Mouse (Mus musculus) neural tube, embryonic 13.5 days (tissue): ENCODE results near the gene P2ry14. TPM values are rescaled to one million over a fixed set of nuclear protein-coding genes. Genes with fewer than 3 reads are reported as not detected.

ENCODE experiments used
- ATAC-seq: fragments of 200-750 bp; cut with Nextera tagmentation; 2 replicates; pipeline ENCODE4 v1.8.0; 2017; ENCODE audit warnings: low read depth, mild to moderate bottlenecking, moderate TSS enrichment, moderate library complexity
- H3K27ac ChIP-seq: fragments of 300-500 bp; sonication (generic); replicated peaks from 2 replicates; pipeline ENCODE4 v1.5.1; 2015; ENCODE audit warnings: moderate library complexity, mild to moderate bottlenecking, inconsistent platforms
- H3K27me3 ChIP-seq: fragments of 300-500 bp; sonication (generic); 2 replicates; pipeline ENCODE4 v1.6.1; 2015; ENCODE audit warnings: mild to moderate bottlenecking, inconsistent platforms
- H3K36me3 ChIP-seq: fragments of 300-500 bp; sonication (generic); 2 replicates; pipeline ENCODE4 v1.6.1; 2015; ENCODE audit warnings: mild to moderate bottlenecking, inconsistent platforms
- H3K4me1 ChIP-seq: fragments of 300-500 bp; sonication (generic); replicated peaks from 2 replicates; pipeline ENCODE4 v1.6.1; 2015; ENCODE audit warnings: inconsistent platforms
- H3K4me2 ChIP-seq: fragments of 300-500 bp; sonication (generic); 2 replicates; pipeline ENCODE4 v1.6.1; 2015; ENCODE audit warnings: inconsistent platforms, mild to moderate bottlenecking, moderate library complexity
- H3K4me3 ChIP-seq: fragments of 300-500 bp; sonication (generic); 2 replicates; pipeline ENCODE4 v1.5.1; 2015; ENCODE audit warnings: mild to moderate bottlenecking, inconsistent platforms
- H3K9ac ChIP-seq: fragments of 300-500 bp; sonication (generic); 2 replicates; pipeline ENCODE4 v1.6.1; 2015; ENCODE audit warnings: moderate library complexity, mild to moderate bottlenecking, inconsistent platforms
- H3K9me3 ChIP-seq: fragments of 300-500 bp; sonication (generic); 2 replicates; pipeline ENCODE4 v1.6.1; 2016; ENCODE audit warnings: inconsistent platforms
- WGBS: fragments of 180-500 bp; shearing (Covaris S2); methylation state at CpG from one replicate; pipeline ENCODE4 v1.1.7; 2015; 5-methylcytosine and 5-hydroxymethylcytosine counted together
- polyA plus RNA-seq: library from polyadenylated mRNA; unstranded; fragments of >200 nt; fragmentation: Nextera tagmentation; extraction: Ambion mirVana; gene quantifications from 2 replicates; pipeline ENCODE4 v1.2.1, GENCODE M21; 2015

The P2ry14 gene
- polyA plus RNA-seq: 3.6 and 3.9 TPM in 2 replicates

DNA sequence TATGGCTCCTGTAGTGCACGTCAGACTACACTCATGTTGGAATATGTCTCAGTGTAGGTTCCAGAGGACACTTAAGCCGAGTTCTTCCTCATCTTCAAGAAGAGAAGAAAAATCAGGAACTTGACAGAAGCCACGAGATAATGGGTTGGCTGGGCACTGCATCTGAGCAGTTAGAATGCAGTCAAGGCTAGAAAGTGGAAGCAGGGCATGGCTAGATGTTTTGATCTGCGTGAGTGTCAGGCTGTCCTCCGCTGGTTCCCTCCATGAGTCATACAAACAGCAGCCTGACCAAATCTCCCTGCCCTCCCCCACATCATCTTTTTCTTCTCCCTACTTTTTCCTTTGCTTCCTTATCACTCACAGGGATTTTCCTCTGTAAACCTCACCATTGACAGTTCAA lies at the start of gene P2ry14:
Gene P2ry14, minus strand, starts transcription at position 195 of the 400 bp plus-strand sequence.
- ATAC-seq: no peak
- H3K4me2 ChIP-seq: no peak within 1 kb of the TSS
- no peaks in the 10 kb centered on the region for H3K27me3 ChIP-seq
- H3K9me3 ChIP-seq: no peaks in the 10 kb centered on the region
- H3K9ac ChIP-seq: no peak within 1 kb of the TSS
- no peak within 1 kb of the TSS for H3K27ac ChIP-seq
- no peaks in the 10 kb centered on the region for H3K4me1 ChIP-seq
- H3K36me3 ChIP-seq: no peaks in the 10 kb centered on the region
- no peak within 1 kb of the TSS for H3K4me3 ChIP-seq
- 93% methylated on average over 5 of the region's 5 CpGs for WGBS

GRCm38 (mm10) chr3:59197329-59197948 lies 44.0 kb upstream of the P2ry14 start:
- Histone ChIP-seq H3K27me3 (no peaks in the 10 kb centered on the region), H3K4me1 (no peaks in the 10 kb centered on the region), H3K9me3 (no peaks in the 10 kb centered on the region), H3K36me3 (no peaks in the 10 kb centered on the region), H3K4me3 (no peak overlapping the region), H3K9ac (no peak overlapping the region), H3K27ac (no peak overlapping the region), H3K4me2 (no peak overlapping the region)
- WGBS: 87% methylated on average over 4 of the region's 4 CpGs
- no peak for ATAC-seq

GRCm38 (mm10) chr3:59194938-59195337 lies 41.5 kb upstream of the P2ry14 start, which contains the start of gene Gpr87:
TSS of gene Gpr87 (minus strand) at chr3:59195104.
- H3K27ac ChIP-seq: no peak within 1 kb of the TSS
- no peak within 1 kb of the TSS for H3K4me3 ChIP-seq
- H3K9me3 ChIP-seq: no peaks in the 10 kb centered on the region
- no peak within 1 kb of the TSS for H3K4me2 ChIP-seq
- no peaks in the 10 kb centered on the region for H3K27me3 ChIP-seq
- H3K36me3 ChIP-seq: no peaks in the 10 kb centered on the region
- H3K9ac ChIP-seq: no peak within 1 kb of the TSS
- no peak for ATAC-seq
- WGBS: 86% methylated on average over 7 of the region's 7 CpGs
- H3K4me1 ChIP-seq: no peaks in the 10 kb centered on the region

DNA sequence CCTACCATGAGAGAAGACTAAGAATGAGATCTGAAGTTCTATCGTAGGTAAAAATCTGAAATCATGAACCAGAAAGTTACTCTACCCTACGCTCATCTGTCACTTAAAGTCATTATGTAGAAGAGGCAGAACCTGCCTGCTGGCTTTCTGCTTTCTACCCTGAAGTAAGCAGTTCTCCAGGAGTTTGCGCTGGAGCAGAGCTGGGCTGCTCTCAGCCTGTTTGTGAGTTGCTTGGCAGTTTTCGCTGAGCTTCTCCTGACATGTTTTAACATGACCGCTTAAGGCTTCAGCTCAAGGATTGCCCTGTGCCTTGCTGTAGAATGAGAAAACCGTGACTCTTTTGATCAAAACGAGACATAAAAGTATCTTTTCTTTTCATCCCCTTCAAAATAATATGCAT lies 40.7 kb upstream of the P2ry14 start:
- Histone ChIP-seq H3K9me3 (no peaks in the 10 kb centered on the region), H3K27ac (no peak overlapping the region), H3K36me3 (no peaks in the 10 kb centered on the region), H3K4me2 (no peak overlapping the region), H3K4me1 (no peaks in the 10 kb centered on the region), H3K27me3 (no peaks in the 10 kb centered on the region), H3K4me3 (no peak overlapping the region), H3K9ac (no peak overlapping the region)
- WGBS: 91% methylated on average over 7 of the region's 7 CpGs
- no peak for ATAC-seq

DNA sequence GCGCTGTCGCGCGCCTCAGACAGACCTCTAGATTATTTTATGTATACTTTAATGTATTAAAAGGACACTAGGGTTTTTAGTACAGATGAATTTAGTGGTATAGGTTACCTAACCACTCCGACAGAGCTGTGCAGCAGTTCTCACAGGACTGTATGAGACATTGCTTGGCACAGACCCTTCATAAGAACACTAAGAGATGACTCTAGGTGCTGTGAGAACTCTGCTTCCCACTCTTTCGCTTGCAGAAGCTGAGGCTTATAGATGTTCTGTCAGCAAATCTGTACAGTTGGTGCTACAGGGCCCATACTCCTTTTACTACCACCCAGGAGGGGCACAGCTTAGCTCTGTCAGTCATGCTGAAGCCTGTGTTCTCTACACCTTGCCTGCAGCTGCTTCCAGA lies 38.3 kb upstream of the P2ry14 start:
- no peak for ATAC-seq

GRCm38 (mm10) chr3:59187336-59187735 lies 33.9 kb upstream of the P2ry14 start:
- Histone ChIP-seq H3K4me1 (no peaks in the 10 kb centered on the region), H3K4me2 (no peak overlapping the region), H3K4me3 (no peak overlapping the region), H3K9me3 (no peaks in the 10 kb centered on the region), H3K36me3 (no peaks in the 10 kb centered on the region), H3K27me3 (no peaks in the 10 kb centered on the region), H3K9ac (no peak overlapping the region), H3K27ac (no peak overlapping the region)
- WGBS: 84% methylated on average over 4 of the region's 4 CpGs
- no peak for ATAC-seq

More for the DNA sequence above, 38.3 kb upstream of the P2ry14 start:
- no peaks in the 10 kb centered on the region for H3K4me1 ChIP-seq
- H3K9ac ChIP-seq: no peak overlapping the region
- H3K4me2 ChIP-seq: no peak overlapping the region
- 98% methylated on average over 6 of the region's 6 CpGs for WGBS
- no peaks in the 10 kb centered on the region for H3K27me3 ChIP-seq
- no peak overlapping the region for H3K27ac ChIP-seq
- no peak overlapping the region for H3K4me3 ChIP-seq
- H3K36me3 ChIP-seq: no peaks in the 10 kb centered on the region
- no peaks in the 10 kb centered on the region for H3K9me3 ChIP-seq

GRCm38 (mm10) chr3:59185662-59186061 lies 32.2 kb upstream of the P2ry14 start:
- no peaks in the 10 kb centered on the region for H3K4me1 ChIP-seq

GRCm38 (mm10) chr3:59182129-59182528 lies 28.7 kb upstream of the P2ry14 start:
- no peak overlapping the region for H3K27ac ChIP-seq
- H3K9ac ChIP-seq: no peak overlapping the region
- H3K4me2 ChIP-seq: no peak overlapping the region
- no peaks in the 10 kb centered on the region for H3K4me1 ChIP-seq
- no peaks in the 10 kb centered on the region for H3K27me3 ChIP-seq
- no peaks in the 10 kb centered on the region for H3K36me3 ChIP-seq
- H3K9me3 ChIP-seq: no peaks in the 10 kb centered on the region
- H3K4me3 ChIP-seq: no peak overlapping the region
- no peak for ATAC-seq

More at GRCm38 (mm10) chr3:59185662-59186061, 32.2 kb upstream of the P2ry14 start:
- Histone ChIP-seq H3K27me3 (no peaks in the 10 kb centered on the region), H3K9ac (no peak overlapping the region), H3K36me3 (no peaks in the 10 kb centered on the region), H3K4me2 (no peak overlapping the region), H3K27ac (no peak overlapping the region), H3K9me3 (no peaks in the 10 kb centered on the region), H3K4me3 (no peak overlapping the region)
- 92% methylated on average over 4 of the region's 4 CpGs for WGBS
- no peak for ATAC-seq

DNA sequence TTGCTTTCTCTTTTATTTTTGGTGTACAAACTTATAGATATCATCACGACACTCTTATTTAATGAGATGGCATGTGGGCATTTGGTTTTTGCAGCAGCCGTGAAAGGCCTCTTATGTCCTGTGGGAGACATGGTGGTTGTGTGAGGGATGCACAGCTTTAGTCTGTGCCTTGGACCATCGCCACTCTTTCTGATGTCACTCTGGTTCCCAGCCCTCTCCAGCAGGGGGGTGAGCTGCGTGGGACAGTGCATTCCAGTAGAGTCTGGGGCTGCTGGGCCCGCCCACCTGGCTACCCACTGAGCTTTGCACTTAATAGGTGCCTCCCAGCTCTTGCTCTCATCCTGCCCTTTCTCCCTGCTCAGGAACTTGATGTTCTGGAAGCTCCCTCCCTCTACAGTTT lies 27.7 kb upstream of the P2ry14 start:
- 59% methylated on average over 5 of the region's 5 CpGs for WGBS
- no peaks in the 10 kb centered on the region for H3K4me1 ChIP-seq
- no peak overlapping the region for H3K4me3 ChIP-seq
- no peak for ATAC-seq
- H3K36me3 ChIP-seq: no peaks in the 10 kb centered on the region
- H3K27me3 ChIP-seq: no peaks in the 10 kb centered on the region
- no peaks in the 10 kb centered on the region for H3K9me3 ChIP-seq
- no peak overlapping the region for H3K4me2 ChIP-seq
- H3K27ac ChIP-seq: no peak overlapping the region
- H3K9ac ChIP-seq: no peak overlapping the region

- Histone ChIP-seq H3K9me3 (no peaks in the 10 kb centered on the region), H3K27ac (no peak overlapping the region), H3K36me3 (no peaks in the 10 kb centered on the region), H3K9ac (no peak overlapping the region), H3K4me1 (no peaks in the 10 kb centered on the region), H3K4me3 (no peak overlapping the region), H3K27me3 (no peaks in the 10 kb centered on the region), H3K4me2 (no peak overlapping the region)
- 77% methylated on average over 5 of the region's 5 CpGs for WGBS
- ATAC-seq: no peak
Measured at GRCm38 (mm10) chr3:59176871-59177270, 23.5 kb upstream of the P2ry14 start.

GRCm38 (mm10) chr3:59175234-59175633 lies 21.8 kb upstream of the P2ry14 start:
- WGBS: 39% methylated on average over 5 of the region's 5 CpGs
- Histone ChIP-seq H3K27ac (no peak overlapping the region), H3K4me1 (no peaks in the 10 kb centered on the region), H3K4me3 (no peak overlapping the region), H3K9ac (no peak overlapping the region), H3K4me2 (no peak overlapping the region), H3K27me3 (no peaks in the 10 kb centered on the region), H3K9me3 (no peaks in the 10 kb centered on the region), H3K36me3 (no peaks in the 10 kb centered on the region)
- peak; percentile 71; the same call in 1 of the 2 replicates for ATAC-seq

- no peak overlapping the region for H3K27ac ChIP-seq
- no peaks in the 10 kb centered on the region for H3K36me3 ChIP-seq
- H3K4me3 ChIP-seq: no peak overlapping the region
- no peak overlapping the region for H3K9ac ChIP-seq
- H3K4me2 ChIP-seq: no peak overlapping the region
- 76% methylated on average over 6 of the region's 6 CpGs for WGBS
- no peaks in the 10 kb centered on the region for H3K9me3 ChIP-seq
- no peak for ATAC-seq
- H3K27me3 ChIP-seq: no peaks in the 10 kb centered on the region
- no peaks in the 10 kb centered on the region for H3K4me1 ChIP-seq
Measured at GRCm38 (mm10) chr3:59174426-59175154, 21.2 kb upstream of the P2ry14 start.
